Mouse (Mus musculus) inflammation-experienced regulatory T-cells, adult 16 weeks (primary cell): ENCODE measurements around the gene Ina. TPM values are rescaled to one million over a fixed set of nuclear protein-coding genes. Genes with fewer than 3 reads are reported as not detected.

ENCODE experiments used
- polyA plus RNA-seq: library from polyadenylated mRNA; unstranded; fragments of 100-300 nt; shearing (Covaris generic); gene quantifications from one replicate; pipeline ENCODE4 v1.2.1, GENCODE M21; 2017

The Ina gene
- not detected for polyA plus RNA-seq

DNA sequence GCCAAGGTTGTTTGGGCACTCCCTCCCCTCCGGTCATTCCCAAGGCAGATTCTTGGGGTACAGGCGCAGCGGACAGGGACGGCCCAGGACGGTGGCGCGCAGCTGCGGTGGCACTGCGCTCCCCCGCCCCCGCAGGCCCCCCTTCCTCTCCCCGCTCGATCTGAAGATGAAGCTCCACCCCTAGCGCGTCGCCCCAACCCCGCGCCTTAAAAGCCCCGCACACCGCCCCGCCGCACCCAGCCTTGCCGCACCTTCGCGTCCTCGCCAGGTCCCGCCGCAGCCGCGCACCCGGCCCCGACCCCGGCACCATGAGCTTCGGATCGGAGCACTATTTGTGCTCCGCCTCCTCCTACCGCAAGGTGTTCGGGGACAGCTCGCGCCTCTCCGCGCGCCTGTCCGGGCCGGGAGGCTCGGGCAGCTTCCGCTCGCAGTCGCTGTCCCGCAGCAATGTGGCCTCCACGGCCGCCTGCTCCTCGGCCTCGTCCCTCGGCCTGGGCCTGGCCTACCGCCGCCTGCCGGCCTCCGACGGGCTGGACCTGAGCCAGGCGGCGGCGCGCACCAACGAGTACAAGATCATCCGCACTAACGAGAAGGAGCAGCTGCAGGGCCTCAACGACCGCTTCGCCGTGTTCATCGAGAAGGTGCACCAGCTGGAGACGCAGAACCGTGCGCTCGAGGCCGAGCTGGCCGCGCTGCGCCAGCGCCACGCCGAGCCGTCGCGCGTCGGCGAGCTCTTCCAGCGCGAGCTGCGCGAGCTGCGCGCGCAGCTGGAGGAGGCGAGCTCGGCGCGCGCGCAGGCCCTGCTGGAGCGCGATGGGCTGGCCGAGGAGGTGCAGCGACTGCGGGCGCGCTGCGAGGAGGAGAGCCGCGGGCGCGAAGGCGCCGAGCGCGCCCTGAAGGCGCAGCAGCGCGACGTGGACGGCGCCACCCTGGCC lies at the start of gene Ina, which contains the start of gene Nt5c2:
Gene Ina (plus strand): TSS at position 252 of the 935 bp plus-strand sequence.
Gene Nt5c2 (minus strand): TSS at position 707 of the 935 bp plus-strand sequence.

GRCm38 (mm10) chr19:47050271-47051032 lies 36.0 kb downstream of the Ina start, which contains the start of gene Pcgf6:
Pcgf6 (minus strand) TSS chr19:47050906.

GRCm38 (mm10) chr19:47067096-47067882 lies 52.8 kb downstream of the Ina start, which contains the start of gene Taf5:
Taf5 (plus strand) TSS chr19:47067746.

Other genes with a start within 250 kb of the Ina start
- 62.8 TPM for gene Nt5c2, start 455 bp downstream of the Ina start, polyA plus RNA-seq
- 8.7 TPM for gene Pcgf6, start 36.2 kb downstream of the Ina start, polyA plus RNA-seq
- 1.5 TPM for gene Taf5, start 53.0 kb downstream of the Ina start, polyA plus RNA-seq
- 348 TPM for gene Usmg5, start 75.9 kb downstream of the Ina start, polyA plus RNA-seq
- 26.4 TPM for gene Pdcd11, start 76.1 kb downstream of the Ina start, polyA plus RNA-seq
- 31.5 TPM for gene Calhm2, start 123.6 kb downstream of the Ina start, polyA plus RNA-seq
- not detected for gene Calhm1, start 129.6 kb downstream of the Ina start, polyA plus RNA-seq
- not detected for gene Calhm3, start 143.1 kb downstream of the Ina start, polyA plus RNA-seq
- gene Neurl1a, start 164.1 kb downstream of the Ina start, polyA plus RNA-seq: not detected